Mouse (Mus musculus): ENCODE data around the gene Pdgfa. TPM values are rescaled to one million over a fixed set of nuclear protein-coding genes. Genes with fewer than 3 reads are reported as not detected.
A peak's percentile ranks its signal among the peaks of the same experiment; 100 is the strongest.

Gene Pdgfa
- polyA plus RNA-seq, 1 experiment from 2014 or later = 3.3 TPM

DNA sequence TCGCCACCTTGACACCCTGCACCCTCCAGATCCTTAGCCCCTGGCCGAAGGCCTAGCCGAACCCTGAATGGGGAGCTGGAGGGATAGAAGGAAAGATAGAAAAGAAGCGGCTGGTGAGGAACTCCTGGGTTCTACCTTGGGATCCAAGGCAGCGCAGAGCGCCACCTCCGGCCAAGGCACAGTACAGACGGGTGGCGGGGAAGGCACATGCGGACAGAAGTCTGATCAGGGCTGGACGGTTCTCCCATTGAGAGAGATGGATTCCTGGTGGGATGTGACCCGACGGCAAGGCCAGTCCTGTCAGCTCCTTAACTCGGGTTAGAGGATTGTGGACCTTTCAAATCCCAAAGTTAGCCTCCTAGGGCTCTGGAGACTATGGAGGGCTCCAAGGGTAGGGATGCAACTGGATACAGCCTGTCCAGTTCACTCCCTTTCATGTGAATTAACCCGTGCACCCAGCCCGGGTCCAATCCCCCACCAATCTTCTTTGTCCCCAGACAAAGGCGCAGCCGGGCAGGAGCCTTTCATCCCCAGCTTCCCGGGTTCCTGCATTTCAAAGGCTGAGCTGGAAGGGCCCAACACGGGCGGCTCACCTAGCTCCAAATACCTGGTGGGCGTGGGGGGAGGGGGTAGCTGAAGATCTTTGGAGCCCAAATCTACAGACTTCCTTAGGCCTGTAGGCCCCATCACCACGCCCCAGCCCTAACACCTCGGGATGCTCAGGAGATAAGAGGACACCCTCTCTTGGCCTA is 672 bp downstream of the Pdgfa start:
- Histone ChIP-seq H3K9me3 (ENCODE audit: control insufficient read depth, low read length) (no peaks in the 10 kb centered on the region), H3K9ac (ENCODE audit: low read length) (no peak overlapping the region), H3K4me2 (peak overlapping the region; percentile 98), H3K4me1 (ENCODE audit: control insufficient read depth, insufficient read depth, low read length) (peaks cover 41% of the 10 kb centered on the region), H3K27ac (ENCODE audit: low read depth, low read length) (no peak overlapping the region), H3K36me3 (ENCODE audit: control insufficient read depth, insufficient read depth, low read length) (no peaks in the 10 kb centered on the region), H3K4me3 (ENCODE audit: low read depth, low read length) (peak overlapping the region; percentile 63), H3K27me3 (ENCODE audit: control insufficient read depth, insufficient read depth, low read length) (peaks cover 78% of the 10 kb centered on the region)
- WGBS = under 1% methylated on average over 24 of the region's 24 CpGs
- ATAC-seq (ENCODE audit: low FRiP score) = peak; percentile 5; the same call in 1 of the 2 replicates
- DNase-seq (ENCODE audit: low spot score, missing footprints) = peak; percentile 94

DNA sequence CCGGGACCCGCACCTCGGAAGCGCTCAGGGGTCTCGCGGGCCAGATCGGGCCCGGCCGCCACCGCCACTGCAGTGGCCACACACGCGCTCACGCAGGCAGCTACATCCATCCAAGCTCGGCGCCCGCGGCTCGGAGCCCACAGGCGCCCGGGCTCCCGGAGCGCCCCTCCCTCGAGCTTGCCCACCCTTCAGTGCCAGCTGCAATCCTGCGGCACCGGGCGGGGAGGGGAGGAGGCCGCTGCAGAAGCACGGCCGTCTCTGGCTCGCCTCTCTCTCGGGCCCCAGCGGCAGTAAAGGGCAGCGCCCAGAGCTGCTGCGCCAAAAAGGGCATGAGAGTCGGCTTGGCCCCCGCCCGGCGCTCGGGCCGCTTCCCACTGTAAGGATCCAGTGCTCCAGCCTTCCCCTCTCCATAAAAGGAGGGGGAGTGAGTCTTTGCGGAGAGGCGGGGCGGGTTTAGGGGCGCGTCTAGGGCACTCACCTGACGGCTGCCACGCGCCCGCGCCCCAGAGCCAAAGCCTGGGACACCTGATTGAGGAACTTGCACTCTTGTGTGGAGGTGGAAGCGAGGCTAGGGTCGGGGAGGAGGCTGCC is 1.4 kb downstream of the Pdgfa start:
- ATAC-seq (ENCODE audit: low FRiP score) = peak; percentile 54
- Histone ChIP-seq H3K4me1 (ENCODE audit: control insufficient read depth, insufficient read depth, low read length) (peaks cover 41% of the 10 kb centered on the region), H3K27ac (ENCODE audit: low read depth, low read length) (no peak overlapping the region), H3K9ac (ENCODE audit: low read length) (peak overlapping the region; percentile 73), H3K4me2 (peak overlapping the region; percentile 98), H3K4me3 (ENCODE audit: low read depth, low read length) (peak overlapping the region; percentile 63), H3K27me3 (ENCODE audit: control insufficient read depth, insufficient read depth, low read length) (peaks cover 84% of the 10 kb centered on the region), H3K36me3 (ENCODE audit: control insufficient read depth, insufficient read depth, low read length) (no peaks in the 10 kb centered on the region), H3K9me3 (ENCODE audit: control insufficient read depth, low read length) (no peaks in the 10 kb centered on the region)
- DNase-seq (ENCODE audit: low spot score, missing footprints) = peak; percentile 95
- under 1% methylated on average over 52 of the region's 52 CpGs for WGBS

DNA sequence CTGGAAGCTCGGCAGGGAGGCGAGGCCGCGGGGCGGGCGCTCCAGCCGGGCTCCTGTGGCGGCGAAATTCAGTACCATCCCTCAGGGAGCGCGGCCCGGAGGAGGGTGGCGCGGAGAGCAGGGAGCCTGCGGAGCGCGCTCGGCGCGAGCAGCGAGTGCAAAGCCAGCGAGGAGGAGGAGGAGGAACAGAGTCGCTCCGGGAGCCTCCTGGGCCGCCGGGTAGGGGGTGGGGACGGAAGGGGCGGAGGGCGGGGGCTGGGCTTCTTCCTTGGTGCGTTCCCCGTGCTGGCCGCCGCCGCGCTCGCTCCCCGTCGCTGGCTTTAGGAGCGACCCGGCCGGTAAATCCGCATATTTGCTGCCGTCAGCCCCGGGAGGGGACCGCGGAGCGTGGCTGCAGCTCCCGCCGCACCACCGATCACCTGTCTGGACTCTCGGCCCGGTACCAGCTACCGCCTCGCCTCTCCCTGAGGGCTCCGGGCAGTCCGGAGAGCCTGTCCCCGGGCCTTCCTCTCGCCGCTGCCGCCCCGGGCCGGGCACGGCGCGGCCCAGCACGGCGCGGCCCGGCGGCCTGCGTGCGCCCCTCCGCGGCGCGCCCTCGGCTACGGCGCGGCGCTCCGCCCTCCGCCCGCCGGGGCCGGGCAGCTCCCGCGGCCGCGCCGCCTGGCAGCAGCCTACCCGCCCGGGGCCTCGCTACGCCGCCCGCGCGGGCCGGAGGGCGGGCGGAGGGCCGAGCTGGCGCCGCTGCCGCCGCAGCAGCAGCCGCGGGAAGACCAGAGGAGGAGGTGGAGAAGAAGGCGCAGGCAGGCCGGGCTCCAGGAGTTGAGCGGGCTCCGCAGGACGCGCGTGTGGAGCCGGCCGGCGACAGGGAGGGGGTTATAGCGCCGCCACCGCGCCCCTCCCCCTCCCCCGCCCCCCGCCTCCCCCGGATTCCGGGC is 2.1 kb downstream of the Pdgfa start:
- H3K9me3 ChIP-seq (ENCODE audit: control insufficient read depth, low read length) = no peaks in the 10 kb centered on the region
- peak overlapping the region; percentile 40; the same call in 1 of the 2 replicates for H3K27ac ChIP-seq (ENCODE audit: low read depth, low read length)
- peaks cover 41% of the 10 kb centered on the region for H3K4me1 ChIP-seq (ENCODE audit: control insufficient read depth, insufficient read depth, low read length)
- H3K4me2 ChIP-seq = peak overlapping the region; percentile 98
- peak; percentile 96 for DNase-seq (ENCODE audit: low spot score, missing footprints)
- peak overlapping the region; percentile 63 for H3K4me3 ChIP-seq (ENCODE audit: low read depth, low read length)
- peaks cover 84% of the 10 kb centered on the region for H3K27me3 ChIP-seq (ENCODE audit: control insufficient read depth, insufficient read depth, low read length)
- peak overlapping the region; percentile 73 for H3K9ac ChIP-seq (ENCODE audit: low read length)
- WGBS = under 1% methylated on average over 88 of the region's 127 CpGs
- ATAC-seq (ENCODE audit: low FRiP score) = peak; percentile 67
- no peaks in the 10 kb centered on the region for H3K36me3 ChIP-seq (ENCODE audit: control insufficient read depth, insufficient read depth, low read length)

DNA sequence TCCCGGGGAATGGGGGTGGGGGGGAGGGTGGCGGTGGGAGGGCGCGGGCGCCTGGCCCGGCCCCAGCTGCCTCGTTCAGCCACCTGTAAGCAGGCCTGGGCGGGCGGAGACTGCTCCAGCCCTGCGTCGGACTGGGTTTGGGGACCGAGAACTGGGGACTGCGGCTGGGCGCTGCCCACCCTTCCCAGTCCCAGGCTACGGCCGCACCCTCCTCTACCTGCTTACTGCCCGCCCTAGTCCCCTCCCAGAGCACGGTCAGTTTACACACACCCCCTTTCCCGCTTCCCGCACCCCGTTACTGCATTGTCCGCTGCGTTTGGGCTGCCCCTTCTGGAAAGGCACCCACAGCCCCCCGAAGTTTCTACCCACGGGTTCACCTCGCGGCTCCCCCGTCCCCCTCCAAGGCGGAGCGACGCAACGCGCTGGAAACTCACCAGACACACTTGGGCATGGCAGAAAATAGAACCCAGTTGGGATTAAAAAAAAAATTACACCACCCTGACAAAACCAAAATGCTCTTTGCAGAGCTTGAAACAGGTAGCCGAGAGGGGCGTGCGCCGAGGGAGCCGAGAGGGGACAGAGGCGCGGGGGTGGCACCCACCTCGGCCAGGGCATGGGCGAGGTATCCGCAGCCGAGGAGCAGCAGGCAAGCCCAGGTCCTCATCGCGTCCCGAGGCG is 2.9 kb downstream of the Pdgfa start:
- Histone ChIP-seq H3K36me3 (ENCODE audit: control insufficient read depth, insufficient read depth, low read length) (no peaks in the 10 kb centered on the region), H3K9ac (ENCODE audit: low read length) (peak overlapping the region; percentile 73), H3K9me3 (ENCODE audit: control insufficient read depth, low read length) (no peaks in the 10 kb centered on the region), H3K27me3 (ENCODE audit: control insufficient read depth, insufficient read depth, low read length) (peaks cover 77% of the 10 kb centered on the region), H3K4me1 (ENCODE audit: control insufficient read depth, insufficient read depth, low read length) (peaks cover 41% of the 10 kb centered on the region), H3K4me3 (ENCODE audit: low read depth, low read length) (peak overlapping the region; percentile 63), H3K4me2 (peak overlapping the region; percentile 98), H3K27ac (ENCODE audit: low read depth, low read length) (no peak overlapping the region)
- under 1% methylated on average over 46 of the region's 48 CpGs for WGBS
- peak; percentile 93 for DNase-seq (ENCODE audit: low spot score, missing footprints)
- peak; percentile 13; the same call in 1 of the 2 replicates for ATAC-seq (ENCODE audit: low FRiP score)

DNA sequence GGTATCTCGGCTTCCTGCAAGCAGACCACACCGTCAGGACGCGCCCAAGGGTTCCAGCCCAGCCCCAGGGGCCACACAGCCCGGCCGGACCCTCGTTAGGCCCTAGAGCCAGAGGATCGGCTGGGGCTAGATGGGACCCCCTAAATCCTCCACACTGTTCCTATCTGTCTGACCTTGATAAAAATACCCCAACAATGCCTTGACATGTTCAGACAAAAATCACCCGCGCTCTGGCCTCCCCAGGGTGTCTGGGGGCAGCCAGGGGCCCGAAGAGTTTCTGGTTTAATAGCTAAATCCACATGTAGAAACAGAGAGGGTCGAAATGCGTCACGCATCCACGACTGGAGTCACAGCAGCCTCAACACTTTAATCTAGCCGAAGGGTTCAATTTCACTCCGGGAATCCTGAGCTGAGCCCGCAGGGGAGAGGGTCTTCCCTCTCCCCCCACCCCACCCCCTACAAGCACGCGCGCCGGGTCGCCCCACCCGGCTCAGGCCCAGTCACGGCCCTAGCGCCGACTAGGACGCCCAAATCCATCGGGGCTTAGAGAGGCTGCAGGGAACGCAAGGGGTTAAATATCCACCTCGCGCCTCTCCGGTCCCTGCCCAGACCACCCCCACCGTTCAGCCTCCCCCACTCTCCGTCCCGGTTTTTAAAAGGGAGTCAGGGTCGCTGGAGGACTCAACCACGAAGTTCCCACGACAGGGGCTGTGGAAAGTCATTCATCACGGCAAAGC is 3.6 kb downstream of the Pdgfa start:
- peak; percentile 94 for DNase-seq (ENCODE audit: low spot score, missing footprints)
- Histone ChIP-seq H3K36me3 (ENCODE audit: control insufficient read depth, insufficient read depth, low read length) (no peaks in the 10 kb centered on the region), H3K9ac (ENCODE audit: low read length) (peak overlapping the region; percentile 27), H3K4me2 (peak overlapping the region; percentile 98), H3K4me1 (ENCODE audit: control insufficient read depth, insufficient read depth, low read length) (peaks cover 41% of the 10 kb centered on the region), H3K27me3 (ENCODE audit: control insufficient read depth, insufficient read depth, low read length) (peaks cover 69% of the 10 kb centered on the region), H3K9me3 (ENCODE audit: control insufficient read depth, low read length) (no peaks in the 10 kb centered on the region), H3K4me3 (ENCODE audit: low read depth, low read length) (peak overlapping the region; percentile 63), H3K27ac (ENCODE audit: low read depth, low read length) (no peak overlapping the region)
- WGBS = under 1% methylated on average over 40 of the region's 40 CpGs
- no peak for ATAC-seq (ENCODE audit: low FRiP score)

DNA sequence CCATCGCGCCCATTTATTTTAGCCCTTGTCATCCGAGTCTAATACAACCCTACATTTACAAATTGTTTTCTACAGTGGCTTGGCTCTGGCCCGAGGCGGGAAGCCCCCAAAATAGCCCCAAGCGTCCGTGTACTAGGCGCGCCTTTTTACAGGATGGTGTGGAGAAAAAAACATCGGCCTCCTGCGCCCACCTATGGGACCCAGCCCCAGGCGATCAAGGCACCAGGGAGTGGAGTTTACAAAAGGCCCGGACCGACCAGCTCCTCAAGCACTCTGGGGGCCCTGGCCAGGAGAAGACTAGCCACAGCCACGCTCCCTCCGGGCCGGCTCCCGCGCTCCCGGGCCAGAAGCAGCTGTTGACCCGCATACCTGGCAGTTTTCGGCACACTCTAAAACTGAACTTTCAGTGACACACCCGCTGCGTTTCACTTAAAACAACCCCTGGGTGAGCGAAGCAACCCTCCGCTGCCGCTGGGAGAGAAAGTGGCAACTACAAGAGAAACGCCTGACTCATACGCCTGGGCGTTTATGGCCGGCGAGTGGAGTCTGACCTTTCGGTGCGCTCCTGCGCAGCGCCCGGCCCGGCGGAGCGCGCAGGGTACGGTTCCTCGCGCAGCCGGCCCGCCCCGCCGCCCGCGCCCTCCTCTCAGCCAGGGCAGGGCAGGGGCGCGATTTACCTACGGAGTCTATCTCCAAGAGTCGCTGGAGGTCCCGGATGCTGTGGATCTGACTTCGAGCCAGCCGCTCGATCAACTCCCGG is 4.4 kb downstream of the Pdgfa start:
- peaks cover 62% of the 10 kb centered on the region for H3K27me3 ChIP-seq (ENCODE audit: control insufficient read depth, insufficient read depth, low read length)
- H3K27ac ChIP-seq (ENCODE audit: low read depth, low read length) = no peak overlapping the region
- ATAC-seq (ENCODE audit: low FRiP score) (no peak), DNase-seq (ENCODE audit: low spot score, missing footprints) (peak; percentile 93)
- H3K9ac ChIP-seq (ENCODE audit: low read length) = peak overlapping the region; percentile 27
- H3K4me1 ChIP-seq (ENCODE audit: control insufficient read depth, insufficient read depth, low read length) = peaks cover 35% of the 10 kb centered on the region
- H3K4me3 ChIP-seq (ENCODE audit: low read depth, low read length) = peak overlapping the region; percentile 63
- no peaks in the 10 kb centered on the region for H3K36me3 ChIP-seq (ENCODE audit: control insufficient read depth, insufficient read depth, low read length)
- H3K4me2 ChIP-seq = peak overlapping the region; percentile 98
- 2% methylated on average over 58 of the region's 59 CpGs for WGBS
- no peaks in the 10 kb centered on the region for H3K9me3 ChIP-seq (ENCODE audit: control insufficient read depth, low read length)

DNA sequence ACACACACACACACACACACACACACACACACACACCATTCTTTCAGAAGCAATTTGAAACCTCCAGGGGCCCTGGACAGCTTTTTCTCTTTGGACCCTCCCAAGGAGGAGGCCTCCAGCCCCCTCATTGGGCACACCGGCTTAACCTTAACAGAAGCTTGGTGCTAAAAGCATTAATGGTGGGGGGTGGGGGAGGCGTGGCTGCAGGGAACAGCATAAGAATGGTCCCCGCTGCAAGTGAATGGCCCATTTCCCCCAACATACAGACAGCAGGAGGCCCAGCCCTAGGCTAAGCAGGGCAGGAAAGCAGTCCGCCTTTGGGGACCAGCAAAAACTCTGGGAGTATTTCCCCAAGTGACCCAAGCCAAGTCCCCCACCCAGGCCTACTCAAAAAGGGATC is 5.4 kb downstream of the Pdgfa start:
- no peak overlapping the region for H3K4me2 ChIP-seq
- peaks cover 29% of the 10 kb centered on the region for H3K4me1 ChIP-seq (ENCODE audit: control insufficient read depth, insufficient read depth, low read length)
- H3K9ac ChIP-seq (ENCODE audit: low read length) = no peak overlapping the region
- no peak overlapping the region for H3K27ac ChIP-seq (ENCODE audit: low read depth, low read length)
- no peaks in the 10 kb centered on the region for H3K9me3 ChIP-seq (ENCODE audit: control insufficient read depth, low read length)
- no peaks in the 10 kb centered on the region for H3K36me3 ChIP-seq (ENCODE audit: control insufficient read depth, insufficient read depth, low read length)
- ATAC-seq (ENCODE audit: low FRiP score) (no peak), DNase-seq (ENCODE audit: low spot score, missing footprints) (peak; percentile 86)
- no peak overlapping the region for H3K4me3 ChIP-seq (ENCODE audit: low read depth, low read length)
- WGBS = 10% methylated on average over 4 of the region's 4 CpGs
- peaks cover 53% of the 10 kb centered on the region for H3K27me3 ChIP-seq (ENCODE audit: control insufficient read depth, insufficient read depth, low read length)

All from midbrain, embryonic 11.5 days (tissue).